Mouse (Mus musculus) left cerebral cortex, adult 6 months (tissue): ENCODE data around the gene Stx4a. TPM values are rescaled to one million over a fixed set of nuclear protein-coding genes. Genes with fewer than 3 reads are reported as not detected.

Source experiments
- long read RNA-seq, 2 experiments: library from polyadenylated mRNA; unstranded; transcript quantifications; one replicate each; pipeline ENCODE4 v2.0.0; 2019 to 2020
- polyA plus RNA-seq: library from polyadenylated mRNA; unstranded; fragments of <200 nt; fragmentation: Nextera tagmentation; gene quantifications from 2 replicates; pipeline ENCODE4 v1.2.3, GENCODE M21; 2021

Gene Stx4a
- 12.9 and 16.7 TPM in 2 replicates for polyA plus RNA-seq
- long read RNA-seq, experiment 1, partial matches to known transcripts, result 0 of 6 reads
- long read RNA-seq, experiment 1, other reads (novel, unspliced or antisense), result 5 of 6 reads
- long read RNA-seq, experiment 2, partial matches to known transcripts, result 9 of 15 reads
- long read RNA-seq, experiment 2, other reads (novel, unspliced or antisense), result 5 of 15 reads

DNA sequence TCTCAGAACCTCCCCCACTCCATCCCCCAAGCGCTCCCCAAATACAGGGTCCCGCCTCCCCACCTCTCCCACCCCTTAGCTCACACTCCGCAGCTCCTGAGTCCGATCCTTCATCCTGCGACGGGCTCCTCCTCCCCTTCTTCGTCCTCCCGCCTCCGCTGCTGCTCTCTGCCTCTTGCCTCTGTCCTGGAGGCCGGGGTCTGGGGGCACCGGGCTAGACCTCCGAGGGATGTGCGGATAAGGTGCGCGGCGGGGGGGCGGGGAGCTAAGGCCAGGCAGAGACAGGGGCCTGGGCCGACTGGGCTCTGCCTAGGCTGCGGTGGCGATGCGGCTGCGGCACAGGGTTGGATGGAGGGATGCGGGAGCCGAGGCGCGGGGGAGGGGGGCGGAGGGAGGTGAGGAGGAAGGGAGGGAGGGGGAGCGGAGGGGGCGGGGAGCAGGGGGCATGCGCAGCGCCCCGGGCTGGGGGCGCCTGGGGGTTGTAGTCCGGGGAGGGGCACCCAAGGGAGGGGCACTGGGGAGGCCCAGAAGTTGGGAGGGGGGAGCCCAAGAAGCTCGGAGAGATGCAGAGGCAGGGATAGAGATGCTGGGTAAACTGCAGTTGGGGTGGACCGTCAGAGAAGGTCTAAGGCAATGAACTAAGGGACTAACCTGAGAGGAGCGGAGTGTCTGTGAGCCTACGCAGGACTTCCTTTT, at the start of gene Stx4a, which contains the start of gene Stx1b:
TSS of gene Stx4a (plus strand) at position 119 of the 696 bp plus-strand sequence.
TSS of gene Stx1b (minus strand) at position 374 of the 696 bp plus-strand sequence.

DNA sequence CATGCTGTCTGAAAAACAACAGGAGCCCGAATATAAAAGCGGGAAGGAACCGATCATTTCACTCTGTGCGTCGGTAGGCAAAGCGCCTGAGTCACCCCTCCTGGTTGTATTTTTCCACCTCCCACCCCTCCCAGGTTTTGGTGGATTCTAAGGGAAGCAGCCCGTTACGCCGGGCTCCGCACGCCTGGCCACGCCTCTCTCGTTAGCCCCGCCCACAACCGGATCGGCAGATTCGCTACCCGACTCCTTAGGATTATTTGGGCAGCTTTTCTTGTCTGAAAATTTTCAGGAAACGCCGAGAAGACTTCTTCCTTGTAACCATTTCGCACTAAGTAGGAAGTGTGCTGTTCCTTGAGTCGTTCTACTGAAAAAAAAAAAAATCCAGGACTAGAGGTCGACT, 47.7 kb upstream of the Stx4a start, which contains the start of gene Setd1a:
TSS of gene Setd1a (plus strand) at position 245 of the 400 bp plus-strand sequence.

DNA sequence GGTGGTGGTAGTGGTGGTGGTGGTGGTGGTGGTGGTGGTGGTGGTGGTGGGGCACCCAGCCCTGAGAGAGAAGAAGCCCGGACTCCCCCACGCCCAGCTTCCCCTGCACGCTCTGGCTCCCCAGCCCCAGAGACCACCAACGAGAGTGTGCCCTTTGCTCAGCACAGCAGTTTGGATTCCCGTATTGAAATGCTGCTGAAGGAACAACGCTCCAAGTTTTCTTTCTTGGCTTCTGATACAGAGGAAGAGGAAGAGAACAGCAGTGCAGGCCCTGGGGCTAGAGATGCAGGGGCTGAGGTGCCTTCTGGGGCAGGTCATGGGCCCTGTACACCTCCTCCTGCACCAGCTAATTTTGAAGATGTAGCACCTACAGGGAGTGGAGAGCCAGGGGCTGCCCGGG, 38.8 kb upstream of the Stx4a start, which contains the start of gene Gm49388:
TSS of gene Gm49388 (plus strand) at position 301 of the 400 bp plus-strand sequence.

DNA sequence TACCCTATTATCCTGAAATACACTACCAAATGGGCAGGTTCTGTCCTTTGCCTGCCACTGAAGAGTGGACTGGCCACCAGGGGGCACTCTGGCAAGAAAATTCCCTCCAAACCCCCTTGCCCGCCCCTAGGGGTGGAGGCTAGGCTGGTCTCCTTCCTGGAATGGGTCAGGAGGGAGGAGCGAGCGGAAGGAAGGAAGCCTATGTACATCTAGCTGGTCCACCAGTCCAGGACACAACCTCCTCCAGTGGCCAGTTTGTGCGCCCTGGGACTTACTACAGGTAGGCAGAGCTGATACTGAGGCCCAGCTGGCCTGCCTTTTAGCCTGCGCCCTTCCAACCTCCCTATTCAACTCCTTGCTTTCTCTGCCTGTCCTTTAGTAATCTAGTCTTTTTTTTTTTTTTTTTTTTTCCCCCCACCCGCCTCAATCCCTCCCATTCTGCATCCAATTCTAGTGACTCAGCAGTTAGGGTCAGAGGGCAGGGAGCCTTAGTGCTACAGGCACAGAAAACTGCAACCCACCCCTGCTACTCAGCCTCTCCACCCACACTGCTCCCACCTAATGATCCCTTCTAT, 23.6 kb upstream of the Stx4a start, which contains the start of gene Hsd3b7:
TSS of gene Hsd3b7 (plus strand) at position 170 of the 575 bp plus-strand sequence.

DNA sequence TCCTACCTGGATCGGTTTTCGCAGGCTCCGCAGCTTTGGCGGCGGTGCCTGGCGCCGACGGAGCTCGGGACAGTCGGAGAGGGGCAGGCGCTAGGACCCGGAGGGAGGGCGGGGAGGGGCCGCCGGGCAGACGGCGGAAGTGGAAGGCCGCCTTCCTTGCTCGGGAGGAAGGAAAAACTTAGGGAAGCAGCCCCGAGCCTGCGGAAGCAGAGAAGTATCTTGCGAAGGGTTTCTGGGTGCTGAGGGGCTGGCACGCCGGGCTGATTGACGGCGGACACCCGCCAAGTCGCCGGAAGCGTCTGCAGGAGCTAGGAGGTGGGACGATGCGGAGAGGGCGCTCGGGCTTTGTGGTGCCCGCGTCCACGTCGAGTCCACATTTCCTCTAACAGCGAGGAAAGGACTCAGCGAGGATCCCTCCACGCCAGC, 52.0 kb downstream of the Stx4a start, which contains the start of gene Zfp646:
TSS of gene Zfp646 (plus strand) at position 181 of the 426 bp plus-strand sequence.

DNA sequence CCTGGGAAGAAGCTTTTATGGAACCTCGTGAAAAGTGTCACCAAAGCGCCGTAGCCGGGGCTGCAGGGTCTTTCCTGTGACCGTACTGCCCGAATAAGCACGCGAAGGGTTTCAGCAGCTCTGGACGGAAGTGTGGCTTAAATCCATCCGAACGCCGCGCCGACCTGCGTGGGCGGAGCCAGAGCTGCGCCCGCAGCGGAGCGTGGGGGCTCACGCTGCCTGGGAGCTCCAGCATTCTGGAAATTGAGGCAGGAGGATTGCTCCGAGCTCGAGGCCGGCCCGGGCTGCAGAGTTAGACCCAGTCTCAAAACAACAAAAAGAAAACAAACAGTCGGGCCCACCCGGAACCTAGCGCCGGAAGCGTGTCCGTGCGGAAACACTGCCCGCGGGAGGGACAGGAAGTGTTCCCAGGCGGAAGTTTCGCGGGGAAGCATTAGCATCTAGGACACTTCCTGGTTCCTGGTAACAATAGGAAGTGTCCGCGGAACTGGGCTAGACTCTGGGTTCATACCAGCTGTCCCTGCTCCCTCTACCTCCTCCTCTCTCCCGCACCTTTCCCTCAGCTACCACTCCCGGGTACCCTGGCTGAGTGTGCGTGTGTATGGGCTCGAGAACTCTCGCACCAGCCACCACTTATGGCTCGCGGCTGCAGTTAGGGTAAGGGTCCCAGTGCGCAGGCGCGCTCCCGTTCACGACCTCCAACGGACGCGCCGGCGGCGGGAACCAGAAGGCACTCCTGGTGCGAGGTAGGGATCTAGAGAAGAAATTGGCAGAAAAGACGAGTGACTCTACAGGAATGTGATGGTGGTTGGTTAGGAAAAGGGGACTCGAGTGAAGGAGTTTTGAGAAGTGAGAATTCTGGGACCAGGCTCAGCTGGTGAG, 52.6 kb downstream of the Stx4a start, which contains the start of gene Zfp668:
TSS of gene Zfp668 (minus strand) at position 362 of the 882 bp plus-strand sequence.

DNA sequence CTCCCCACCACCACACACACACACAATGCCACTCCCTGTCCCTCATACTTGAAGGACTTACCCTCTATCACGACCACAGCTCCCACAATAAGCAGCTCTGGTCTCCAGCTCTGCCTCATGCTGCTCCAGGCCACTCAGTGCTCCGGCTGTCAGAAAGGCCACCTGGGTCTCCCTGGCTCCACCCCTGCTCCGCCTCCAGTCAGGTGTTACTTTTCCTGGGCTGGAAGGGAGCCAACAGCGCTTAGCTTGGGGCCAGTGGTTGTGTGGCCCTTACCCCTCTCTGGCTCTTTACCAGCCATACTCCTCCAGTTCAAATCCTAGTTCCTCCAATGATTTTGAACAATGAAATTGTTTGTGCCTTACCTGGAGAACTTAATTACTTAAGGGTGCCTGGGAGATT, 66.7 kb downstream of the Stx4a start, which contains the start of gene Prss53:
TSS of gene Prss53 (minus strand) at position 173 of the 400 bp plus-strand sequence.

DNA sequence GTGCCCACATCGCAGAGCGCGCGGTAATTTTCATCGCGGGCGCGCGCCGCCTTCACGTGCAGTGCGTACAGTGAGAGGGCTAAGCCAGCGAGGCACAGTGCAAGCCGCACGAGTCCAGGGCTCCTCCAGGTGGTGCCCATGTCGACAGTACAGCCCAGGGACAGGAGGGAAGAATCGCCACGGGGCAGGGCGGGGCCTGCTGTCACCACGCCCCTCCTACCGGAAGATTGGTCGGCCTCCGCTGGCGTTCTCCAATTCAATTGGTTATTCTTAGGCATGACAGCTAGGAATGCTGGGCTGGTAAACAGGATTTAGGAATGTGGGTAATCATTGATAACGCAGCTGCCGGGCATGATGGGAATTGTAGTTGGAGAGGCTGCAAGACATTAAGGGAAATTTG, 71.3 kb downstream of the Stx4a start, which contains the start of the genes Gm21974 and Vkorc1:
TSS of gene Gm21974 (minus strand) at position 13 of the 400 bp plus-strand sequence.
TSS of gene Vkorc1 (minus strand) at position 176 of the 400 bp plus-strand sequence.

Other genes with a start within 250 kb of the Stx4a start
- gene Ccdc189, start 235.7 kb upstream of the Stx4a start, polyA plus RNA-seq, result 11.4 and 13.3 TPM in 2 replicates
- gene Rnf40, start 235.5 kb upstream of the Stx4a start, polyA plus RNA-seq, result 9.2 and 12.6 TPM in 2 replicates
- 1.4 and 2.9 TPM in 2 replicates for gene Zfp629, start 208.5 kb upstream of the Stx4a start, polyA plus RNA-seq
- gene Bcl7c, start 115.4 kb upstream of the Stx4a start, polyA plus RNA-seq, result 3.8 and 12.7 TPM in 2 replicates
- gene Ctf1, start 111.6 kb upstream of the Stx4a start, polyA plus RNA-seq, result 0.44 and 3.5 TPM in 2 replicates
- 0.06 TPM in 1 of 2 replicates, not detected in the other for gene Ctf2, start 92.1 kb upstream of the Stx4a start, polyA plus RNA-seq
- gene Fbxl19, start 79.8 kb upstream of the Stx4a start, polyA plus RNA-seq, result 0.92 and 1.6 TPM in 2 replicates
- gene Orai3, start 54.5 kb upstream of the Stx4a start, polyA plus RNA-seq, result 18.3 and 21.9 TPM in 2 replicates
- gene Setd1a, start 47.6 kb upstream of the Stx4a start, polyA plus RNA-seq, result 5.7 and 26.7 TPM in 2 replicates
- gene Gm49388, start 38.7 kb upstream of the Stx4a start, polyA plus RNA-seq, result not detected in 2 replicates
- 5.9 and 9.1 TPM in 2 replicates for gene Hsd3b7, start 23.7 kb upstream of the Stx4a start, polyA plus RNA-seq
- gene Stx1b, start 255 bp downstream of the Stx4a start, polyA plus RNA-seq, result 37.7 and 70.1 TPM in 2 replicates
- gene Zfp646, start 51.9 kb downstream of the Stx4a start, polyA plus RNA-seq, result 4.4 and 5.4 TPM in 2 replicates
- gene Zfp668, start 52.5 kb downstream of the Stx4a start, polyA plus RNA-seq, result 9.6 and 10.1 TPM in 2 replicates
- 0.63 and 0.69 TPM in 2 replicates for gene Prss53, start 66.7 kb downstream of the Stx4a start, polyA plus RNA-seq
- gene Gm21974, start 71.2 kb downstream of the Stx4a start, polyA plus RNA-seq, result 0.19 TPM in 1 of 2 replicates, not detected in the other
- gene Vkorc1, start 71.3 kb downstream of the Stx4a start, polyA plus RNA-seq, result 88.5 and 90.1 TPM in 2 replicates
- gene Bckdk, start 79.8 kb downstream of the Stx4a start, polyA plus RNA-seq, result 46.2 and 65.9 TPM in 2 replicates
- 15.4 and 18.4 TPM in 2 replicates for gene Kat8, start 88.2 kb downstream of the Stx4a start, polyA plus RNA-seq
- 0.06 TPM in 1 of 2 replicates, not detected in the other for gene Prss8, start 105.8 kb downstream of the Stx4a start, polyA plus RNA-seq
- gene Prss36, start 122.4 kb downstream of the Stx4a start, polyA plus RNA-seq, result 15.3 and 15.8 TPM in 2 replicates
- gene Fus, start 143.2 kb downstream of the Stx4a start, polyA plus RNA-seq, result 10.8 and 13.0 TPM in 2 replicates
- 15.8 and 26.1 TPM in 2 replicates for gene Pycard, start 169.6 kb downstream of the Stx4a start, polyA plus RNA-seq
- gene Trim72, start 179.7 kb downstream of the Stx4a start, polyA plus RNA-seq, result not detected in 2 replicates
- gene Itgam, start 238.3 kb downstream of the Stx4a start, polyA plus RNA-seq, result 2.4 and 2.5 TPM in 2 replicates
- 0.03 TPM in 1 of 2 replicates, not detected in the other for gene Gm49368, start 238.4 kb downstream of the Stx4a start, polyA plus RNA-seq